In genomic region chr5:139558917-139559660, GRCm38 (mm10) we compare ENCODE assay signal across 10 mouse cellular contexts. TPM values are rescaled to one million over a fixed set of nuclear protein-coding genes. Genes with fewer than 3 reads are reported as not detected.
DNase-seq lines count a peak whose midpoint lies in the region; ATAC-seq and TF ChIP-seq lines count a peak whose summit lies in the region.
"Had no signal": no experiment of that assay in that cellular context is flagged by ENCODE, and none has a peak within 500 bp of the region (broad histone marks: within the 10 kb centered on the region; RNA-seq: fewer than 3 reads in every experiment).

No protein-coding gene starts in this region.

- peaks cover 44% of the 10 kb centered on the region for H3K27me3 ChIP-seq in stomach, embryonic 14.5 days (ENCODE audit: control insufficient read depth, insufficient read depth, low read length)
- peaks cover 14% of the 10 kb centered on the region; the same call in 1 of the 2 replicates for H3K27me3 ChIP-seq in stomach, postnatal 0 days (ENCODE audit: control insufficient read depth, insufficient read depth, low read length)
- H3K27me3 ChIP-seq in midbrain, embryonic 11.5 days (ENCODE audit: control insufficient read depth, insufficient read depth, low read length) = peaks cover 60% of the 10 kb centered on the region

- no peak overlapping the region for H3K9ac ChIP-seq in stomach, embryonic 14.5 days (replicated peaks; ENCODE audit: low read depth, low read length)
- no peak overlapping the region for H3K9ac ChIP-seq in stomach, postnatal 0 days (ENCODE audit: low read length)
- H3K9ac ChIP-seq in midbrain, embryonic 11.5 days (ENCODE audit: low read length) = no peak overlapping the region

- DNase-seq in cerebellum, adult 9-11 months = peak; percentile 60
- no peak for DNase-seq in stomach, postnatal 0 days (ENCODE audit: low spot score)
- peak; percentile 93 for DNase-seq in midbrain, embryonic 11.5 days (ENCODE audit: low spot score, missing footprints)
- DNase-seq in thymus, postnatal 36 days = no peak
- no peak for DNase-seq in adrenal gland, postnatal 25 days
- no peak for DNase-seq in gastrocnemius, adult 2 months
- DNase-seq: thymus, postnatal 14 days had no signal

- TF ChIP-seq CTCF in stomach, postnatal 0 days (IDR thresholded peaks at IDR 0.05; ENCODE audit: low read depth) = no peak
- TF ChIP-seq CTCF in gastrocnemius, adult 2 months (IDR thresholded peaks at IDR 0.05) = no peak

- no peak for ATAC-seq in cerebellum, adult (ENCODE audit: insufficient number of reproducible peaks, low FRiP score, low TSS enrichment)
- peak; percentile 42; the same call in 1 of the 2 replicates for ATAC-seq in stomach, embryonic 14.5 days (ENCODE audit: insufficient number of reproducible peaks, insufficient read depth, low FRiP score, low read depth)
- ATAC-seq in stomach, postnatal 0 days (ENCODE audit: low FRiP score, low TSS enrichment) = no peak
- ATAC-seq in midbrain, embryonic 11.5 days (ENCODE audit: low FRiP score) = peak; percentile 67

- H3K4me2 ChIP-seq in stomach, embryonic 14.5 days (replicated peaks; ENCODE audit: low read depth, low read length) = no peak overlapping the region
- no peak overlapping the region for H3K4me2 ChIP-seq in stomach, postnatal 0 days (replicated peaks; ENCODE audit: low read depth)
- H3K4me2 ChIP-seq in midbrain, embryonic 11.5 days = no peak overlapping the region

- H3K4me3 ChIP-seq in stomach, embryonic 14.5 days (ENCODE audit: low read depth, low read length) = no peak overlapping the region
- no peak overlapping the region for H3K4me3 ChIP-seq in stomach, postnatal 0 days (ENCODE audit: low read depth, low read length)
- H3K4me3 ChIP-seq in midbrain, embryonic 11.5 days (ENCODE audit: low read depth, low read length) = no peak overlapping the region
- H3K4me3 ChIP-seq in gastrocnemius, adult 2 months = no peak overlapping the region

- intact Hi-C loops in gastrocnemius, adult 2 months (cut with DNase I) = no loop called here

- no peak for TF ChIP-seq EP300 in stomach, postnatal 0 days (optimal IDR thresholded peaks at IDR 0.05)

- no peaks in the 10 kb centered on the region for H3K36me3 ChIP-seq in stomach, embryonic 14.5 days (ENCODE audit: control insufficient read depth, insufficient read depth, low read length)
- H3K36me3 ChIP-seq in stomach, postnatal 0 days (ENCODE audit: control insufficient read depth, insufficient read depth, low read length) = no peaks in the 10 kb centered on the region
- no peaks in the 10 kb centered on the region for H3K36me3 ChIP-seq in midbrain, embryonic 11.5 days (ENCODE audit: control insufficient read depth, insufficient read depth, low read length)

- no peaks in the 10 kb centered on the region for H3K9me3 ChIP-seq in stomach, embryonic 14.5 days (ENCODE audit: control insufficient read depth, low read depth, low read length)
- H3K9me3 ChIP-seq in stomach, postnatal 0 days (ENCODE audit: control insufficient read depth, low read length) = no peaks in the 10 kb centered on the region
- no peaks in the 10 kb centered on the region for H3K9me3 ChIP-seq in midbrain, embryonic 11.5 days (ENCODE audit: control insufficient read depth, low read length)

- H3K27ac ChIP-seq in stomach, embryonic 14.5 days (ENCODE audit: low read length) = no peak overlapping the region
- no peak overlapping the region for H3K27ac ChIP-seq in stomach, postnatal 0 days (replicated peaks)
- H3K27ac ChIP-seq in midbrain, embryonic 11.5 days (ENCODE audit: low read depth, low read length) = peak overlapping the region; percentile 4; the same call in 1 of the 2 replicates
- no peak overlapping the region for H3K27ac ChIP-seq in gastrocnemius, adult 2 months

- peaks cover 16% of the 10 kb centered on the region for H3K4me1 ChIP-seq in stomach, embryonic 14.5 days (ENCODE audit: control insufficient read depth, insufficient read depth, low read length)
- H3K4me1 ChIP-seq in stomach, postnatal 0 days (replicated peaks; ENCODE audit: control insufficient read depth, insufficient read depth) = no peaks in the 10 kb centered on the region
- peaks cover 21% of the 10 kb centered on the region for H3K4me1 ChIP-seq in midbrain, embryonic 11.5 days (ENCODE audit: control insufficient read depth, insufficient read depth, low read length)

- WGBS in stomach, embryonic 14.5 days = 9% methylated on average over 12 of the region's 12 CpGs
- 15% methylated on average over 12 of the region's 12 CpGs for WGBS in stomach, postnatal 0 days
- WGBS in midbrain, embryonic 11.5 days = 1% methylated on average over 12 of the region's 12 CpGs

RNA-seq across cellular contexts. Expression of gene Uncx, which starts 15.8 kb away (rescaled TPM):
- polyA plus RNA-seq in stomach, embryonic 14.5 days (2014; fragmentation: Nextera tagmentation; extraction: Ambion mirVana) = not detected in 2 replicates
- polyA plus RNA-seq in stomach, postnatal 0 days (2015; fragmentation: Nextera tagmentation; extraction: Ambion mirVana) = not detected in 2 replicates
- 41.8 and 46.4 TPM in 2 replicates for polyA plus RNA-seq in midbrain, embryonic 11.5 days (2014; fragmentation: Nextera tagmentation; extraction: Ambion mirVana)
- total RNA-seq in adrenal gland, postnatal 25 days (2021) = not detected in 2 replicates
- total RNA-seq in gastrocnemius, adult 2 months (2021) = not detected
- polyA plus RNA-seq: liver, embryonic 16.5 days had no signal

Comparison
In these comparisons a context has a peak if more than half of its experiments do, and no peak if none do; other contexts are left out.
1. ATAC-seq: peak in stomach, embryonic 14.5 days (single experiment) and midbrain, embryonic 11.5 days (single experiment); none in cerebellum, adult (single experiment) and stomach, postnatal 0 days (single experiment).
2. DNase-seq: peak in cerebellum, adult 9-11 months (single experiment) and midbrain, embryonic 11.5 days (single experiment); none in stomach, postnatal 0 days (single experiment), thymus, postnatal 36 days (0 of 2), adrenal gland, postnatal 25 days (single experiment) and gastrocnemius, adult 2 months (single experiment).
3. RNA of gene Uncx, which starts 15.8 kb away (polyA plus RNA-seq): 41.8 to 46.4 TPM in midbrain, embryonic 11.5 days; not detected in stomach, embryonic 14.5 days and not detected in stomach, postnatal 0 days; every median in the first group is over 10 times any median in the second.